17 mouse cellular contexts compared by ENCODE assay signal in the genomic region with DNA sequence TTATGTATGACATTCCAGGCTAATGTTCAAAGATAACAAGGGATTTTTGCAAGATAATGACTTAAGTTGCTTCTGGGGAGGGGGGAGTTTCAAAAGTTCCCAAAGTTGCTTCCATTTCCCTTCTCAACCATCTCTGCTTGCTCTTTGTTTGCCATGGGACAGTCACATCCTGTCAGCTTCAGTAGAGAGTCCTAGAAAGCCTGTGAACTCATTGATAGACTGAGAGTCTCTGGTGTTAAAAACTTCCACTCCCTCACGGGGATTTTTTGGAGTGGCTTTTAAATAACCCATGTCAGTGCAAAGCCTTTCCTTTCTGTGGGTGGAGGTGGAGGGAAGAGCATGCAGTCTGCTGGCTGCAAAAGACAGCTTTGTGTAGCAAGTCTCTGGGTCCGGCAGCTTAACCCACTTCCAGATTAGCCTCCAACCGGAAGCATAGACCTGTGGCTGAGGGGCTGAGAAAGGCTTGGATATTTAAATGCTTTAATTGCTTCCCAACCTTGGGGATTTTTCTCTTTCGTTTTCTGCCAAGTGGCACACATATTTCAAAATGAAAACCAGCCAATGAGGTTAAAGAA. TPM values are rescaled to one million over a fixed set of nuclear protein-coding genes. Genes with fewer than 3 reads are reported as not detected.
A peak's percentile ranks its signal among the peaks of the same experiment; 100 is the strongest.
DNase-seq lines count a peak whose midpoint lies in the region; ATAC-seq and TF ChIP-seq lines count a peak whose summit lies in the region.
"Had no signal": no experiment of that assay in that cellular context is flagged by ENCODE, and none has a peak within 500 bp of the region (broad histone marks: within the 10 kb centered on the region; RNA-seq: fewer than 3 reads in every experiment).

No protein-coding gene starts in this region.

- no peaks in the 10 kb centered on the region for H3K27me3 ChIP-seq in heart, embryonic 14.5 days (ENCODE audit: control insufficient read depth, insufficient read depth, low read length)
- no peaks in the 10 kb centered on the region for H3K27me3 ChIP-seq in lung, postnatal 0 days (replicated peaks; ENCODE audit: insufficient read depth, low read length)
- H3K27me3 ChIP-seq in heart, postnatal 0 days (ENCODE audit: control insufficient read depth, insufficient read depth, low read length) = no peaks in the 10 kb centered on the region
- H3K27me3 ChIP-seq in midbrain, embryonic 11.5 days (ENCODE audit: control insufficient read depth, insufficient read depth, low read length) = no peaks in the 10 kb centered on the region
- no peaks in the 10 kb centered on the region for H3K27me3 ChIP-seq in cerebellum, adult 2 months (ENCODE audit: control insufficient read depth, insufficient read depth, low read length)
- H3K27me3 ChIP-seq: limb, embryonic 13.5 days; lung, embryonic 15.5 days had no signal

- H3K9me3 ChIP-seq in heart, embryonic 14.5 days (ENCODE audit: control insufficient read depth, low read length) = no peaks in the 10 kb centered on the region
- H3K9me3 ChIP-seq in lung, postnatal 0 days (ENCODE audit: low read length) = no peaks in the 10 kb centered on the region
- H3K9me3 ChIP-seq in heart, postnatal 0 days (replicated peaks; ENCODE audit: control insufficient read depth, low read length) = no peaks in the 10 kb centered on the region
- H3K9me3 ChIP-seq in midbrain, embryonic 11.5 days (ENCODE audit: control insufficient read depth, low read length) = no peaks in the 10 kb centered on the region
- H3K9me3 ChIP-seq: embryonic facial prominence, embryonic 10.5 days; limb, embryonic 13.5 days; lung, embryonic 15.5 days; midbrain, embryonic 12.5 days had no signal

- H3K4me1 ChIP-seq in heart, embryonic 14.5 days (ENCODE audit: control insufficient read depth in 2 of 2, insufficient read depth in 2 of 2, low read length in 2 of 2) = peaks cover 27 to 44% of the 10 kb centered on the region in 2 experiments
- no peaks in the 10 kb centered on the region; the same call in 1 of the 2 replicates for H3K4me1 ChIP-seq in lung, postnatal 0 days (ENCODE audit: insufficient read depth, low read depth, low read length)
- H3K4me1 ChIP-seq in heart, postnatal 0 days (ENCODE audit: control insufficient read depth, insufficient read depth) = peaks cover 31% of the 10 kb centered on the region
- H3K4me1 ChIP-seq in midbrain, embryonic 11.5 days (ENCODE audit: control insufficient read depth, insufficient read depth, low read length) = no peaks in the 10 kb centered on the region
- peaks cover 39% of the 10 kb centered on the region for H3K4me1 ChIP-seq in cerebellum, adult 2 months (ENCODE audit: control insufficient read depth, insufficient read depth, low read length)
- H3K4me1 ChIP-seq: midbrain, embryonic 12.5 days had no signal

- TF ChIP-seq POLR2A in cerebellum, adult 2 months (IDR thresholded peaks at IDR 0.05; ENCODE audit: borderline replicate concordance, insufficient read depth, low read length) = no peak

- H3K4me2 ChIP-seq in heart, embryonic 14.5 days (ENCODE audit: low read length) = peak overlapping the region; percentile 0; the same call in 1 of the 2 replicates
- no peak overlapping the region for H3K4me2 ChIP-seq in lung, postnatal 0 days (replicated peaks; ENCODE audit: low read depth, low read length)
- 0 out of 2 replicates have a peak overlapping the region, but pooled peaks have one; percentile 8 for H3K4me2 ChIP-seq in heart, postnatal 0 days (ENCODE audit: low read depth, low read length)
- no peak overlapping the region for H3K4me2 ChIP-seq in midbrain, embryonic 11.5 days
- H3K4me2 ChIP-seq: limb, embryonic 13.5 days; lung, embryonic 15.5 days; midbrain, embryonic 12.5 days had no signal

- no peak for DNase-seq in heart, adult 11 months
- peak; percentile 15 for DNase-seq in lung, postnatal 0 days (ENCODE audit: low spot score)
- no peak for DNase-seq in lung, postnatal 4 days
- DNase-seq in heart, postnatal 0 days (ENCODE audit: low spot score) = no peak
- DNase-seq in midbrain, embryonic 11.5 days (ENCODE audit: low spot score, missing footprints) = no peak
- DNase-seq in cerebellum, adult 2 months = no peak
- DNase-seq: adrenal gland, postnatal 36 days; cerebellum, postnatal 14 days; right cerebral cortex, postnatal 25 days; thymus, adult 18-20 months had no signal

- ATAC-seq in heart, embryonic 14.5 days (ENCODE audit: insufficient number of reproducible peaks, insufficient read depth, low FRiP score, low read depth) = no peak
- no peak for ATAC-seq in lung, postnatal 0 days
- ATAC-seq in heart, postnatal 0 days (ENCODE audit: insufficient read depth, low read depth) = no peak
- ATAC-seq in midbrain, embryonic 11.5 days (ENCODE audit: low FRiP score) = no peak

- H3K27ac ChIP-seq in heart, embryonic 14.5 days (replicated peaks in 1 of 2; ENCODE audit: control insufficient read depth in 1 of 2, insufficient read depth in 1 of 2, low read depth in 2 of 2, low read length in 2 of 2) = peak overlapping the region; percentile 10 to 52; a peak in 2 of 4 replicates
- no peak overlapping the region for H3K27ac ChIP-seq in lung, postnatal 0 days (ENCODE audit: low read length)
- peak overlapping the region; percentile 22 for H3K27ac ChIP-seq in heart, postnatal 0 days (ENCODE audit: low read depth)
- no peak overlapping the region for H3K27ac ChIP-seq in midbrain, embryonic 11.5 days (ENCODE audit: low read depth, low read length)
- H3K27ac ChIP-seq in cerebellum, adult 2 months (ENCODE audit: insufficient read depth, low read length) = no peak overlapping the region
- H3K27ac ChIP-seq: embryonic facial prominence, embryonic 10.5 days; left cerebral cortex, adult 2 months; limb, embryonic 13.5 days; lung, embryonic 15.5 days; midbrain, embryonic 12.5 days had no signal

- H3K9ac ChIP-seq in heart, embryonic 14.5 days (ENCODE audit: low read length) = no peak overlapping the region
- H3K9ac ChIP-seq in lung, postnatal 0 days (replicated peaks; ENCODE audit: low read depth) = no peak overlapping the region
- H3K9ac ChIP-seq in heart, postnatal 0 days (replicated peaks; ENCODE audit: low read depth, low read length) = no peak overlapping the region
- no peak overlapping the region for H3K9ac ChIP-seq in midbrain, embryonic 11.5 days (ENCODE audit: low read length)
- H3K9ac ChIP-seq: limb, embryonic 13.5 days; lung, embryonic 15.5 days; midbrain, embryonic 12.5 days had no signal

- 19% methylated on average over 4 of the region's 4 CpGs for WGBS in heart, embryonic 14.5 days
- 27% methylated on average over 4 of the region's 4 CpGs for WGBS in lung, postnatal 0 days
- WGBS in heart, postnatal 0 days = 22% methylated on average over 4 of the region's 4 CpGs
- WGBS in midbrain, embryonic 11.5 days = 58% methylated on average over 4 of the region's 4 CpGs
- 60% methylated on average over 4 of the region's 4 CpGs for WGBS in cerebellum, adult 2 months

- no peak for TF ChIP-seq CTCF in lung, postnatal 0 days (IDR thresholded peaks at IDR 0.05)
- no peak for TF ChIP-seq CTCF in heart, postnatal 0 days (IDR thresholded peaks at IDR 0.05; ENCODE audit: low read depth)
- no peak for TF ChIP-seq CTCF in cerebellum, adult 2 months (IDR thresholded peaks at IDR 0.05; ENCODE audit: borderline replicate concordance, insufficient read depth, low read depth, low read length)

- H3K4me3 ChIP-seq in heart, embryonic 14.5 days (ENCODE audit: control insufficient read depth in 1 of 2, insufficient read depth in 1 of 2, low read depth in 1 of 2, low read length in 2 of 2) = no peak overlapping the region
- H3K4me3 ChIP-seq in lung, postnatal 0 days (ENCODE audit: low read depth, low read length) = no peak overlapping the region
- H3K4me3 ChIP-seq in heart, postnatal 0 days (ENCODE audit: low read depth, low read length) = no peak overlapping the region
- H3K4me3 ChIP-seq in midbrain, embryonic 11.5 days (ENCODE audit: low read depth, low read length) = no peak overlapping the region
- H3K4me3 ChIP-seq in cerebellum, adult 2 months (replicated peaks; ENCODE audit: insufficient read depth, low read depth, low read length) = no peak overlapping the region
- H3K4me3 ChIP-seq: embryonic facial prominence, embryonic 10.5 days; left cerebral cortex, adult 2 months; limb, embryonic 13.5 days; lung, embryonic 15.5 days; midbrain, embryonic 12.5 days; myocyte had no signal

- TF ChIP-seq EP300 in lung, postnatal 0 days (IDR thresholded peaks at IDR 0.05) = no peak
- TF ChIP-seq EP300 in heart, postnatal 0 days (IDR thresholded peaks at IDR 0.05; ENCODE audit: low read depth) = no peak

- no peaks in the 10 kb centered on the region for H3K36me3 ChIP-seq in heart, embryonic 14.5 days (ENCODE audit: control insufficient read depth, insufficient read depth, low read length)
- no peaks in the 10 kb centered on the region for H3K36me3 ChIP-seq in lung, postnatal 0 days (ENCODE audit: insufficient read depth, low read length)
- no peaks in the 10 kb centered on the region for H3K36me3 ChIP-seq in heart, postnatal 0 days (replicated peaks; ENCODE audit: control insufficient read depth, insufficient read depth, low read length)
- H3K36me3 ChIP-seq in midbrain, embryonic 11.5 days (ENCODE audit: control insufficient read depth, insufficient read depth, low read length) = no peaks in the 10 kb centered on the region
- H3K36me3 ChIP-seq: embryonic facial prominence, embryonic 10.5 days; limb, embryonic 13.5 days; lung, embryonic 15.5 days; midbrain, embryonic 12.5 days had no signal

RNA-seq across cellular contexts. Expression of gene Slco3a1, which starts 25.3 kb away (rescaled TPM):
- polyA plus RNA-seq in heart, embryonic 14.5 days (2014; fragmentation: Nextera tagmentation; extraction: Ambion mirVana) = 15.8 and 16.0 TPM in 2 replicates
- polyA plus RNA-seq in lung, postnatal 0 days (2015; fragmentation: Nextera tagmentation; extraction: Ambion mirVana) = 42.8 and 51.8 TPM in 2 replicates
- 19.3 and 24.8 TPM in 2 replicates for total RNA-seq in heart, postnatal 0 days (2014; rRNA removed; ENCODE audit: low replicate concordance)
- polyA plus RNA-seq in heart, postnatal 0 days (2015; fragmentation: Nextera tagmentation; extraction: Ambion mirVana) = 10.2 and 10.5 TPM in 2 replicates
- polyA plus RNA-seq in midbrain, embryonic 11.5 days (2014; fragmentation: Nextera tagmentation; extraction: Ambion mirVana) = 7.8 and 8.4 TPM in 2 replicates
- 61.3 and 66.6 TPM in 2 replicates for polyA plus RNA-seq in cerebellum, adult 2 months (2012; rRNA removed)

Comparison
In these comparisons a context has a peak if more than half of its experiments do, and no peak if none do; other contexts are left out.
1. H3K27ac ChIP-seq: peak in heart, embryonic 14.5 days (2 of 2) and heart, postnatal 0 days (single experiment); none in lung, postnatal 0 days (single experiment), midbrain, embryonic 11.5 days (single experiment) and cerebellum, adult 2 months (single experiment).
2. H3K4me2 ChIP-seq: peak in heart, embryonic 14.5 days (single experiment) and heart, postnatal 0 days (single experiment); none in lung, postnatal 0 days (single experiment) and midbrain, embryonic 11.5 days (single experiment).